8 mouse cellular contexts compared by ENCODE assay signal in the genomic region with DNA sequence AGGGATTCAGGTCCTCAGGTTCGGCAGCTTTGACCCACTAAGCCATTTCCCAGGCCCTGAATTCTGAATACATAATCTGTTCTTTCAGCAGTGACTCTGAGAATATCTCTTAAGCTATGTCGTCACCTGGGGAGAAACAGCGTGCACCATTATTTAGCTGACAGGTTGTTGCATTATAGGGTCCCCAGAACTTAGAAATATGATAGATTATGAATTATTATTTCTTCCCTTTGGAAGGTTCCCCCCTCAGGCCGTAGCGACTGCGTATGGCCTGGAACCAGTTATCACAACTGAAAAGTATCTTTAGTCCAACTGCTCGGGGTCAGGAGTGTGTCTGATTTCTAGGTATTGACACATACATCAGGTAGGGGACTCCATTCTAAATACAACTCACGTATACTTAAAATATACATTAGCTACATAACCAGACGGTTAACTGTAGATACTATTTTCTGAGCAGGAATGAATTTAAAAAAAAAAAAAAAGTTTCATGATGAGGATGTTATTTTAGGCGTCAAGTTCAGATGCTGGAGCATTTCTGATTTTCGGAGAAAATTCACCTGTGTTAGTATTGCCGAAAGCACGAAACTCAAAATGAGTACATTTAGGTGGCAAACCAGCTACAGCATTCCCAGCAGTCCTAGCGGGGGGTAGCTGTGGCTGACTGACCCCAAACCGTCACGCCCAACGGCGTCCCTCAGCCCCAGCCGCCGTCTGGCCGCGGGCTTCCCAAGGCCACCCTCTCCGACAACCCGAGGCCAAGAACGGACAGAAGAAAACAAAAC. TPM values are rescaled to one million over a fixed set of nuclear protein-coding genes. Genes with fewer than 3 reads are reported as not detected.
DNase-seq lines count a peak whose midpoint lies in the region; ATAC-seq lines count a peak whose summit lies in the region.

No protein-coding gene starts in this region.

- peak overlapping the region; percentile 95 for H3K27ac ChIP-seq in liver, embryonic 11.5 days (ENCODE audit: low read depth, low read length)

- peak overlapping the region; percentile 96 for H3K9ac ChIP-seq in liver, embryonic 11.5 days (ENCODE audit: low read depth, low read length)

- 10% methylated on average over 25 of the region's 25 CpGs for WGBS in liver, embryonic 11.5 days

- H3K4me1 ChIP-seq in liver, embryonic 11.5 days (replicated peaks; ENCODE audit: control insufficient read depth, insufficient read depth, low read length), result peaks cover 14% of the 10 kb centered on the region

- ATAC-seq in liver, embryonic 11.5 days (replicated peaks; ENCODE audit: low FRiP score), result peak; percentile 75
- ATAC-seq in megakaryocyte progenitor cell, adult 5-6 weeks (replicated peaks; ENCODE audit: poor library complexity), result no peak

- DNase-seq in cerebellum, adult 9-10 months, result peak; percentile 21
- DNase-seq in cerebellum, postnatal 10 days, result no peak
- DNase-seq in thymus, postnatal 25 days, result peak; percentile 11
- no peak for DNase-seq in thymus, postnatal 36 days
- DNase-seq in liver, embryonic 11.5 days (ENCODE audit: low spot score), result no peak
- DNase-seq in frontal cortex, postnatal 10 days (ENCODE audit: low spot score in 2 of 2), result no peak
- no peak for DNase-seq in right cerebral cortex, adult 18-20 months

- peak overlapping the region; percentile 75 for H3K4me3 ChIP-seq in liver, embryonic 11.5 days (ENCODE audit: low read depth, low read length)

- H3K4me2 ChIP-seq in liver, embryonic 11.5 days, result peak overlapping the region; percentile 77

- H3K27me3 ChIP-seq in liver, embryonic 11.5 days (replicated peaks; ENCODE audit: control insufficient read depth, insufficient read depth, low read length), result no peaks in the 10 kb centered on the region

- peaks cover 16% of the 10 kb centered on the region for H3K36me3 ChIP-seq in liver, embryonic 11.5 days (ENCODE audit: control insufficient read depth, insufficient read depth, low read length)

- no peaks in the 10 kb centered on the region for H3K9me3 ChIP-seq in liver, embryonic 11.5 days (ENCODE audit: control insufficient read depth, low read length)

RNA-seq across cellular contexts. Expression of a gene that starts 0.5 kb away (rescaled TPM):
- 122 and 151 TPM in 2 replicates for polyA plus RNA-seq in liver, embryonic 11.5 days (2014; fragmentation: Nextera tagmentation; extraction: Ambion mirVana)
- 60.0 and 75.1 TPM in 2 replicates for total RNA-seq in megakaryocyte progenitor cell, adult 5-6 weeks (2015)
- 82.4 and 96.9 TPM in 2 replicates for total RNA-seq in megakaryocyte progenitor cell, adult 5-6 weeks (2017)

Comparison
In these comparisons a context has a peak if more than half of its experiments do, and no peak if none do; other contexts are left out.
1. DNase-seq: peak in cerebellum, adult 9-10 months (single experiment) and thymus, postnatal 25 days (single experiment); none in cerebellum, postnatal 10 days (0 of 2), thymus, postnatal 36 days (0 of 2), liver, embryonic 11.5 days (single experiment), frontal cortex, postnatal 10 days (0 of 2) and right cerebral cortex, adult 18-20 months (single experiment).